Mouse (Mus musculus): ENCODE data around the gene Cldn15. TPM values are rescaled to one million over a fixed set of nuclear protein-coding genes. Genes with fewer than 3 reads are reported as not detected.

The Cldn15 gene
- total and polyA plus RNA-seq, 3 experiments: 1.2 to 2.1 TPM; not detected in 1

DNA sequence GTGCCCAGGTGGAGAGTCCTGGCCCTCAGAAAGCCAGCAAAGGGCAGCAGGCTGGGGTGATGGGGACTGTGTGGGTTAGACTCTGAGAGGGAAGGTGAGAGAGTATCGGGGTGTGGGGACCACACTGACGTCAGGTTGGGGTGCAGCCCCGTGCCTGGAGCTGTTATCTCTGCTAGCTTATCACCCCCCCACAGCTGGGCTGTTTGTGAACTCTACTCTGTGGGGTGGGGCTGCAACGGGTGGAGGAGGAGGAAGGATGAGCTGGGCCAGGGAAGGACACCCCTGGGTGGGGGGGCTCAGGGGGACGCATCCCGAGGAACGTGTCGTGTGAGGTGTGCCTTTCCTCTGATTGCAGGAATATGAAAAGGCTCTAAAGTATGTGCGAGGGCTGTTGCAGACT, 1.2 kb upstream of the Cldn15 start:
- peak overlapping the region; percentile 39; the same call in 1 of the 2 replicates for H3K9ac ChIP-seq (ENCODE audit: control insufficient read depth, low read depth, low read length, poor library complexity, severe bottlenecking)
- H3K4me3 ChIP-seq (ENCODE audit: control insufficient read depth in 1 of 2, insufficient read depth in 1 of 2, low read depth in 2 of 2, low read length in 2 of 2): no peak overlapping the region
- H3K27me3 ChIP-seq (ENCODE audit: control insufficient read depth in 1 of 2, insufficient read depth in 2 of 2, low read length in 2 of 2): no peaks in the 10 kb centered on the region
- peaks cover 3 to 25% of the 10 kb centered on the region in 2 experiments; a peak in 3 of 4 replicates for H3K4me1 ChIP-seq (ENCODE audit: control insufficient read depth in 1 of 2, insufficient read depth in 2 of 2, low read length in 2 of 2)
- peak overlapping the region; percentile 76 for H3K27ac ChIP-seq (ENCODE audit: control insufficient read depth, low read depth, low read length)
- no peak for TF ChIP-seq HCFC1 (IDR thresholded peaks at IDR 0.05; ENCODE audit: low read depth, low read length)
- peak; percentile 90 for TF ChIP-seq BHLHE40 (IDR thresholded peaks at IDR 0.05; ENCODE audit: borderline replicate concordance, low read depth, low read length)
- TF ChIP-seq TAL1 (IDR thresholded peaks at IDR 0.05; ENCODE audit: low read length): peak; percentile 74
- TF ChIP-seq CHD2 (IDR thresholded peaks at IDR 0.05; ENCODE audit: low read length): no peak
- TF ChIP-seq MAZ (IDR thresholded peaks at IDR 0.05; ENCODE audit: low read depth, low read length): peak; percentile 94
- peak in 1 of 2 experiments; percentile 84; a peak in 3 of 4 replicates for TF ChIP-seq EP300 (IDR thresholded peaks at IDR 0.05; ENCODE audit: low read depth in 1 of 2, low read length in 2 of 2)
- TF ChIP-seq GATA1 (IDR thresholded peaks at IDR 0.05; ENCODE audit: low read depth, low read length): peak; percentile 85
- peak; percentile 74 for TF ChIP-seq TCF12 (IDR thresholded peaks at IDR 0.05; ENCODE audit: low read depth, low read length)
- TF ChIP-seq SIN3A (IDR thresholded peaks at IDR 0.05; ENCODE audit: low read length): peak; percentile 18; the same call in 1 of the 2 replicates
- TF ChIP-seq ETS1 (IDR thresholded peaks at IDR 0.05; ENCODE audit: low read depth, low read length): peak; percentile 93
- TF ChIP-seq MAX (IDR thresholded peaks at IDR 0.05; ENCODE audit: low read length): no peak
- peaks cover 9% of the 10 kb centered on the region for H3K79me2 ChIP-seq (ENCODE audit: control insufficient read depth, insufficient read depth, low read length, poor library complexity)
- peak; percentile 72 for DNase-seq (ENCODE audit: low read depth, low spot score)
- H3K9me3 ChIP-seq (replicated peaks; ENCODE audit: insufficient read depth, low read length): no peaks in the 10 kb centered on the region
- H3K36me3 ChIP-seq (ENCODE audit: control insufficient read depth in 1 of 2, insufficient read depth in 2 of 2, low read length in 2 of 2): peaks cover 0 to 26% of the 10 kb centered on the region in 2 experiments; a peak in 3 of 4 replicates

DNA sequence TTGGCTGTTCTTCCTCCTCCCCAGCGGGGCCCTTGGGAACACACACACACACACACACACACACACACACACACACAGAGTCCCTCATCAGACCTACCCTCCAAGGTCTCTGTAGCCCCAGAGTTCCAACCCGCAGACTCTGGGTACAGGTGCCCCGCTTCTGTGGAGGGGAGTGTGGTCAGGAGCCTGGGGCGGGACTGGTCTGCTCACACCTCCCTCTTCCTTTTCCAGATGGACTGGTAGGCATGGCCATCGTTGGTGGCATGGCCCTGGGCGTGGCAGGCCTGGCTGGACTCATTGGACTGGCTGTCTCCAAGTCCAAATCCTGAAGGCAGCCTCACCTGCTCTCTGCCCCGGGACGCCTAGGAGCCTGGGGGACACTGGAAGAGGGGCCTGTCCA, 730 bp upstream of the Cldn15 start:
- Histone ChIP-seq H3K79me2 (ENCODE audit: control insufficient read depth, insufficient read depth, low read length, poor library complexity) (peaks cover 9% of the 10 kb centered on the region), H3K4me3 (ENCODE audit: control insufficient read depth in 1 of 2, insufficient read depth in 1 of 2, low read depth in 2 of 2, low read length in 2 of 2) (no peak overlapping the region), H3K36me3 (ENCODE audit: control insufficient read depth in 1 of 2, insufficient read depth in 2 of 2, low read length in 2 of 2) (peaks cover 0 to 26% of the 10 kb centered on the region in 2 experiments; a peak in 3 of 4 replicates), H3K9me3 (replicated peaks; ENCODE audit: insufficient read depth, low read length) (no peaks in the 10 kb centered on the region), H3K9ac (ENCODE audit: control insufficient read depth, low read depth, low read length, poor library complexity, severe bottlenecking) (peak overlapping the region; percentile 39; the same call in 1 of the 2 replicates), H3K4me1 (ENCODE audit: control insufficient read depth in 1 of 2, insufficient read depth in 2 of 2, low read length in 2 of 2) (peaks cover 3 to 25% of the 10 kb centered on the region in 2 experiments; a peak in 3 of 4 replicates), H3K27ac (ENCODE audit: control insufficient read depth, low read depth, low read length) (peak overlapping the region; percentile 76), H3K27me3 (ENCODE audit: control insufficient read depth in 1 of 2, insufficient read depth in 2 of 2, low read length in 2 of 2) (no peaks in the 10 kb centered on the region)
- no peak for DNase-seq (ENCODE audit: low read depth, low spot score)
- no peak for TF ChIP-seq HCFC1 (IDR thresholded peaks at IDR 0.05; ENCODE audit: low read depth, low read length)
- TF ChIP-seq POLR2AphosphoS5 (IDR thresholded peaks at IDR 0.05; ENCODE audit: borderline replicate concordance, low read depth, low read length): no peak
- TF ChIP-seq EP300 (IDR thresholded peaks at IDR 0.05; ENCODE audit: low read depth in 1 of 2, low read length in 2 of 2): no peak
- TF ChIP-seq CHD2 (IDR thresholded peaks at IDR 0.05; ENCODE audit: low read length): no peak
- TF ChIP-seq SMC3 (IDR thresholded peaks at IDR 0.05; ENCODE audit: low read depth, low read length): no peak
- no peak for TF ChIP-seq MAX (IDR thresholded peaks at IDR 0.05; ENCODE audit: low read length)
- no peak for TF ChIP-seq KAT2A (conservative IDR thresholded peaks at IDR 0.05; ENCODE audit: low read depth, low read length)
- no peak for TF ChIP-seq SIN3A (IDR thresholded peaks at IDR 0.05; ENCODE audit: low read length)
- no peak for TF ChIP-seq MYC (IDR thresholded peaks at IDR 0.05; ENCODE audit: low read depth, low read length)
- no peak for TF ChIP-seq ZNF384 (IDR thresholded peaks at IDR 0.05; ENCODE audit: low read depth, low read length)
- no peak for TF ChIP-seq NRF1 (IDR thresholded peaks at IDR 0.05; ENCODE audit: insufficient read depth, low read depth, low read length, poor library complexity, severe bottlenecking)
- TF ChIP-seq ZMIZ1 (IDR thresholded peaks at IDR 0.05; ENCODE audit: low read depth, low read length): no peak
- no peak for TF ChIP-seq CHD1 (IDR thresholded peaks at IDR 0.05; ENCODE audit: low read depth, low read length)

All from MEL (cell line).